Mouse (Mus musculus) gastrocnemius, postnatal 36 days (tissue): ENCODE data around the gene Erich4. TPM values are rescaled to one million over a fixed set of nuclear protein-coding genes. Genes with fewer than 3 reads are reported as not detected.
"Not testable (repeated sequence)": the region's sequence is repeated elsewhere in the genome, so short reads cannot be mapped to it uniquely, and the experiment has no call there.

Source experiments
- DNase-seq, 2 experiments: peaks; one replicate each; pipeline ENCODE4 v3.0.0; 2022
- intact Hi-C: fragments of 180-260 bp; cut with DNase I; formaldehyde crosslinking; loops from one replicate; pipeline ENCODE4 v1.15.1; 2025
- total RNA-seq, 2 experiments: library from RNA; stranded (reverse); gene quantifications; 2 replicates each; pipeline ENCODE4 v1.2.3; 2021

Erich4 gene
- total RNA-seq, 2 experiments from 2014 or later = not detected

- intact Hi-C loops = no loop called here
- DNase-seq = no peak
Measured at GRCm38 (mm10) chr7:25585351-25586204, 30.1 kb downstream of the Erich4 start.

DNA sequence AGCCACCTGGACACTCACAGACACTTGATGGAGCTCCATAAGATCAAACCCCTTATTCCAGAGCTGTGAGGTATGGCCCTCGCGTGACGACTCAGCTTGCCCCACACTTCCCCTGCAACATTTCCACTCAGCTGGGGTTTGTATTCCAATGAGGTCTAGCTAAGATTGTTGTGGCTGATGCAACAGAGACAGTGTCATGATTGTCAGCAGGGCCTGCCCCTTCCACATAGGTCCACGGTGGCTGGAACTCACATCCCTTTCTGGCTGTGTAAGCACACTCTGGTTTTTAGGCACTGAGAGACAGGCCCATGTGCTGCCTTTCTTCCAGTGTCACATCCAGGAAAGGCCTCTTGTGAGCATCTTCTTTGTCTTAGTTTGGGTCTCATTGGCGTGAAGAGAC lies 31.0 kb downstream of the Erich4 start:
- no peak for DNase-seq
- intact Hi-C loops = no loop called here

DNA sequence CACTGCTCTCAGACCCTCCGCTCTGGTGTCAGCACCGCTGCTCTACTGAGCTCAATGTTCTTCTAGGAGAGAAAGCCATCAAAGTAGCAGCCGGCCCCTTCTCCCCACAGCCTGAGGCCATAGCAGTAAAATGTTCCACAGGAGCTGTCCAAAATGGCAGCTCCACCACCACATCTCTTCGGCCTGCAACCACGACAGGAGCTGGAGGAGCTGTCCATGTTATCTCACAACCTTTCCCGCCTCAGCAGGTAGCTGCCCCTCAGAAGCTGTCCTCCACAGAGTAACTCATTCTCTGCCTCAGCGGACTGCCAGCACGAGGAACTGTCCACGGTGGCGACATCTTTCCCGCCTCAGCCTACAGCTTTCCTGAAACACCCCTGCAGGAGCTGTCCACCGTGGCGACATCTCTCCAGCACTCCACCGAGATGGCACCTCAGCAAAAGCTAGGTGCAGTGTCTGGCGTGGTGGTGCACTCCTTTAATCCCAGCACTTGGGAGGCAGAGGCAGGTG lies 33.3 kb downstream of the Erich4 start:
- no peak for DNase-seq
- intact Hi-C loops = no loop called here

DNA sequence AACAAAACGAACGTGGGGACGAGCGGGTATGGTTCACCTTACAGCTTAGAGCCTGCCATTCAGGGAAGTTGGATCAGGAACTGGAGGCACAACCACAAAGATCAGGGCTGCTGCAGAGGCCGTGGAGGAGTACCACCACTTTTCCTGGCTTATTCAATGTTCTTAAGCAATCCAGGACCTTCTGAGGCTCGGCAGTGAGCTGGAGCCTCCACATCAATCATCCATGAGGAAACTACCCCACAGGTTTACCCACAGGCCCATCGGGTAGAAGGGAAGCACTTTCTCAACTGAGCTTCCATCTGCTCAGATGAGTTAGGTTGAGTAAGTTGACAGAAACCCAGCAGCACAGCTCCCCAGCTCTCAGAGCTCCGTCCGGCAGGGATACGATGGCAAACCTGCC lies 36.3 kb downstream of the Erich4 start:
- intact Hi-C loops = no loop called here
- no peak for DNase-seq

GRCm38 (mm10) chr7:25576793-25577437 lies 38.8 kb downstream of the Erich4 start:
- DNase-seq, intact Hi-C loops: not testable (repeated sequence)

GRCm38 (mm10) chr7:25576308-25576707 lies 39.4 kb downstream of the Erich4 start:
- intact Hi-C loops, DNase-seq: not testable (repeated sequence)

- no peak for DNase-seq
- intact Hi-C loops = no loop called here
Measured at GRCm38 (mm10) chr7:25575870-25576269, 39.8 kb downstream of the Erich4 start.

- DNase-seq = no peak
- intact Hi-C loops = no loop called here
Measured at GRCm38 (mm10) chr7:25575105-25575504, 40.6 kb downstream of the Erich4 start.

DNA sequence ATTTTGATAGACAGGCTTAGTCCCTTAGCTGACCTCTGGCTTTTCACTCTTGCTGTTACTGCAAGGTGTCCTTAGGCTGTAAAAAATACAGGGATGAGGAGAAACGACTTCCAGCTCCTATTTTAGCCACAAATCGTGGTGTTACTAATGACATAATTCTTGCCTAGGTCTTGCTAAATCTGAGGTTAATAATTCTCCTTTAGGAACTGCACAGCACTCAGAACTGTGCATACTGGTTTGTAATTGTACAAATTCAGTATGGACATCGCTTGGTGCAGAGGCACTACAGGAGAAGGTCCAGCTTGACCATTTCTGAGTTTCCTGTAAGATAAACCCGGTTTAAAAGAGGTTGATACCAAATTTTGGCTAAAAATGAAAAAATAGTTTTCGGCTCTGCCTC lies 41.9 kb downstream of the Erich4 start:
- intact Hi-C loops, DNase-seq: not testable (repeated sequence)

DNA sequence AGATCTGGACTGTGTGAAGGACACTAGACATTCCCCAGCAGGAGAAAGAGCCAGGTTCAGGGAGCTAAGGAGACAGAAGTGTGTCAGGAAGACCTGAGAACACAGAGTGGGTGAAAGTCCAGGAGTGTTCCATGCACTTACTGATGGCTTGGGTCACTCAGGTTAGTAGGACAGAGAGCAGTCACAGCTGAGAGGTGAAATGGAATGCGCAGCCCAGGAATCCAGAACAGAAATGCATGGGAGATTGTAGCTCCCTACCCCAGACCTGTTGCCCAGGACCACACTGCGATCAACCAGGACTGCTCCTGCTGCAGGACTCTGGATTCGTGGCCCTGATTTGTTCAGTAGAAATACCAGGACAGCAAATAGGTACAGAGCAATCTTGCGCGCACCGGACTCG lies 47.0 kb downstream of the Erich4 start:
- no peak for DNase-seq
- intact Hi-C loops = no loop called here

Other genes starting within 250 kb of the Erich4 start
- gene Cnfn, start 246.2 kb downstream of the Erich4 start, total RNA-seq = not detected
- gene Lipe, start 217.2 kb downstream of the Erich4 start, total RNA-seq = 10 to 100 TPM; 18.6 to 20.6 TPM
- gene Cxcl17, start 203.0 kb downstream of the Erich4 start, total RNA-seq = not detected
- 1 to 10 TPM; 3.0 to 6.1 TPM for gene Ceacam1, start 138.3 kb downstream of the Erich4 start, total RNA-seq
- gene Ceacam2, start 76.0 kb downstream of the Erich4 start, total RNA-seq = under 1 TPM; 0.64 to 0.79 TPM
- 10 to 100 TPM; 37.7 to 43.0 TPM for gene Dmac2, start 3.5 kb upstream of the Erich4 start, total RNA-seq
- gene B3gnt8, start 10.8 kb upstream of the Erich4 start, total RNA-seq = 1 to 10 TPM; 1.0 to 1.8 TPM
- 100 to 1,000 TPM in 1 of 2 experiments, 10 to 100 TPM in 1; 97.3 to 106 TPM for gene Bckdha, start 43.1 kb upstream of the Erich4 start, total RNA-seq
- gene Exosc5, start 43.3 kb upstream of the Erich4 start, total RNA-seq = 10 to 100 TPM; 20.3 to 23.2 TPM
- not detected for gene Tmem91, start 59.3 kb upstream of the Erich4 start, total RNA-seq
- 1 to 10 TPM; 6.9 to 9.7 TPM for gene B9d2, start 64.9 kb upstream of the Erich4 start, total RNA-seq
- gene Tgfb1, start 71.1 kb upstream of the Erich4 start, total RNA-seq = 1 to 10 TPM; 6.0 to 6.2 TPM
- gene Ccdc97, start 103.2 kb upstream of the Erich4 start, total RNA-seq = 10 to 100 TPM; 37.2 to 38.2 TPM
- 10 to 100 TPM; 60.4 to 62.0 TPM for gene Hnrnpul1, start 138.9 kb upstream of the Erich4 start, total RNA-seq
- 10 to 100 TPM; 39.1 to 44.9 TPM for gene Axl, start 172.8 kb upstream of the Erich4 start, total RNA-seq
- gene Cyp2s1, start 201.0 kb upstream of the Erich4 start, total RNA-seq = under 1 TPM; 0.17 to 0.18 TPM